Comparison of ENCODE assay signal across 24 mouse cellular contexts in the genomic region with DNA sequence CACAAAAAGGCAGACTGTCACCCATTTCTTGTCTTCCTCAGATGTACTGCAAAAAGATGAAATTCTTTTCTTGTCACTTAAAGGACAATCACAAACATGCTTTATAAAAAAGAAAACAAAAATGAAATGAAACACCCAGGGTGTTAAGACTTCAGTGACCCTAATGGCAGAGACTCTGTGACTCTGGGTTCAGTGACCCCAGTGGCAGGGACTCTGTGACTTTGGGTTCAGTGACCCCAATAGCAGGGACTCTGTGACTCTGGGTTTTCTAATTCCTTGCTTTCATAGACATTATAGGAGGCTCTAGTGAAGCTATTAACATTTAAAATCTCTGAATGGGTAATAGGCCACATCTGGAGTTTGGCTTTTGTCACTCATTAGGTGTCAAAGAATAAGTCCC. TPM values are rescaled to one million over a fixed set of nuclear protein-coding genes. Genes with fewer than 3 reads are reported as not detected.
"Had no signal": no experiment of that assay in that cellular context is flagged by ENCODE, and none has a peak within 500 bp of the region (broad histone marks: within the 10 kb centered on the region; RNA-seq: fewer than 3 reads in every experiment).

No protein-coding gene starts in this region.

- H3K27ac ChIP-seq: neural tube, embryonic 13.5 days; neural tube, embryonic 15.5 days; stomach, embryonic 15.5 days; stomach, postnatal 0 days had no signal

- H3K36me3 ChIP-seq: neural tube, embryonic 13.5 days; neural tube, embryonic 15.5 days; stomach, embryonic 15.5 days had no signal

- H3K27me3 ChIP-seq: neural tube, embryonic 13.5 days; neural tube, embryonic 15.5 days; stomach, embryonic 15.5 days had no signal

- H3K4me2 ChIP-seq: neural tube, embryonic 13.5 days; neural tube, embryonic 15.5 days; stomach, embryonic 15.5 days had no signal

- H3K9ac ChIP-seq: neural tube, embryonic 13.5 days; neural tube, embryonic 15.5 days; stomach, embryonic 15.5 days had no signal

- H3K9me3 ChIP-seq: neural tube, embryonic 13.5 days; neural tube, embryonic 15.5 days; stomach, embryonic 15.5 days had no signal

- H3K4me3 ChIP-seq: neural tube, embryonic 13.5 days; neural tube, embryonic 15.5 days; stomach, embryonic 15.5 days had no signal

- DNase-seq: retina, postnatal 1 day; right cerebral cortex, adult 18-20 months; right cerebral cortex, postnatal 14 days; right cerebral cortex, postnatal 25 days; right cerebral cortex, postnatal 4 days; spleen, adult 18-20 months; thymus, adult 18-20 months; thymus, adult 2 months; thymus, postnatal 14 days; thymus, postnatal 25 days; thymus, postnatal 36 days; thymus, postnatal 4 days had no signal

RNA-seq across cellular contexts. Expression of gene 1700016D06Rik, which starts 53.9 kb away (rescaled TPM):
- total RNA-seq: neutrophil, adult 5-6 weeks had no signal
- polyA plus RNA-seq: neural tube, embryonic 13.5 days; neural tube, embryonic 14.5 days; neural tube, embryonic 15.5 days; small intestine, adult 2 months; spleen, adult 2 months; stomach, embryonic 14.5 days; stomach, embryonic 15.5 days; stomach, embryonic 16.5 days; stomach, postnatal 0 days; thymus, adult 2 months; thymus, postnatal 0 days; urinary bladder, adult 2 months had no signal
